Mouse (Mus musculus) megakaryocyte, embryonic 14.5 days (primary cell): Measurements from ENCODE around the gene Fbxl17.

Source experiments
- FLI1 ChIP-seq: IDR thresholded peaks from 2 replicates; pipeline ENCODE4 v1.6.1; 2012; ENCODE audit warnings: low read length, inconsistent platforms, mixed read lengths
- GATA1 ChIP-seq: IDR thresholded peaks from 3 replicates; pipeline ENCODE4 v1.6.1; 2012; ENCODE audit warnings: mixed read lengths, low read length, inconsistent platforms, borderline replicate concordance

GRCm38 (mm10) chr17:63076037-63076426, 423.8 kb downstream of the Fbxl17 start:
- no peak for TF ChIP-seq GATA1
- TF ChIP-seq FLI1 = no peak
